Mouse (Mus musculus) intestine, postnatal 0 days (tissue): ENCODE data around the gene Dph5. TPM values are rescaled to one million over a fixed set of nuclear protein-coding genes. Genes with fewer than 3 reads are reported as not detected.

ENCODE experiments used
- ATAC-seq: fragments of 200-750 bp; cut with Nextera tagmentation; 2 replicates; pipeline ENCODE4 v1.8.0; 2017; ENCODE audit warnings: mild to moderate bottlenecking, moderate TSS enrichment, moderate library complexity
- H3K27ac ChIP-seq: fragments of 300-500 bp; sonication (generic); 2 replicates; pipeline ENCODE4 v1.5.1; 2014; ENCODE audit warnings: mild to moderate bottlenecking, low read depth, low read length, moderate library complexity
- H3K27me3 ChIP-seq: fragments of 300-500 bp; sonication (generic); replicated peaks from 2 replicates; pipeline ENCODE4 v1.6.1; 2014; ENCODE audit warnings: low read length, mixed read lengths; ENCODE audit not compliant: control insufficient read depth, insufficient read depth
- H3K36me3 ChIP-seq: fragments of 300-500 bp; sonication (generic); 2 replicates; pipeline ENCODE4 v1.6.1; 2014; ENCODE audit warnings: mild to moderate bottlenecking, moderate library complexity; ENCODE audit not compliant: control insufficient read depth, insufficient read depth
- H3K4me1 ChIP-seq: fragments of 300-500 bp; sonication (generic); replicated peaks from 2 replicates; pipeline ENCODE4 v1.6.1; 2014; ENCODE audit warnings: antibody characterized with exemption, low read length, mixed read lengths; ENCODE audit not compliant: control insufficient read depth, insufficient read depth
- H3K4me2 ChIP-seq: fragments of 300-500 bp; sonication (generic); replicated peaks from 2 replicates; pipeline ENCODE4 v1.6.1; 2014; ENCODE audit warnings: low read depth, mild to moderate bottlenecking, moderate library complexity
- H3K4me3 ChIP-seq: fragments of 300-500 bp; sonication (generic); 2 replicates; pipeline ENCODE4 v1.5.1; 2014; ENCODE audit warnings: low read depth, low read length
- H3K9ac ChIP-seq: fragments of 300-500 bp; sonication (generic); 2 replicates; pipeline ENCODE4 v1.6.1; 2014; ENCODE audit warnings: mild to moderate bottlenecking, low read depth, low read length
- H3K9me3 ChIP-seq: fragments of 300-500 bp; sonication (generic); 2 replicates; pipeline ENCODE4 v1.6.1; 2016; ENCODE audit warnings: mixed run types; ENCODE audit not compliant: control insufficient read depth
- CTCF ChIP-seq: sonication (generic); IDR thresholded peaks from 2 replicates; pipeline ENCODE4 v1.5.1; 2016; ENCODE audit warnings: low read depth, mild to moderate bottlenecking, control low read depth, antibody characterized with exemption, moderate library complexity
- WGBS: fragments of 180-500 bp; shearing (Covaris S2); extraction: QIAGEN DNeasy Blood & Tissue Kit; methylation state at CpG from one replicate; pipeline ENCODE4 v1.1.7; 2014; 5-methylcytosine and 5-hydroxymethylcytosine counted together
- polyA plus RNA-seq: library from polyadenylated mRNA; unstranded; fragments of >200 nt; fragmentation: Nextera tagmentation; extraction: Ambion mirVana; gene quantifications from 2 replicates; pipeline ENCODE4 v1.2.1, GENCODE M21; 2015

Gene Dph5
- 14.0 and 14.8 TPM in 2 replicates for polyA plus RNA-seq

DNA sequence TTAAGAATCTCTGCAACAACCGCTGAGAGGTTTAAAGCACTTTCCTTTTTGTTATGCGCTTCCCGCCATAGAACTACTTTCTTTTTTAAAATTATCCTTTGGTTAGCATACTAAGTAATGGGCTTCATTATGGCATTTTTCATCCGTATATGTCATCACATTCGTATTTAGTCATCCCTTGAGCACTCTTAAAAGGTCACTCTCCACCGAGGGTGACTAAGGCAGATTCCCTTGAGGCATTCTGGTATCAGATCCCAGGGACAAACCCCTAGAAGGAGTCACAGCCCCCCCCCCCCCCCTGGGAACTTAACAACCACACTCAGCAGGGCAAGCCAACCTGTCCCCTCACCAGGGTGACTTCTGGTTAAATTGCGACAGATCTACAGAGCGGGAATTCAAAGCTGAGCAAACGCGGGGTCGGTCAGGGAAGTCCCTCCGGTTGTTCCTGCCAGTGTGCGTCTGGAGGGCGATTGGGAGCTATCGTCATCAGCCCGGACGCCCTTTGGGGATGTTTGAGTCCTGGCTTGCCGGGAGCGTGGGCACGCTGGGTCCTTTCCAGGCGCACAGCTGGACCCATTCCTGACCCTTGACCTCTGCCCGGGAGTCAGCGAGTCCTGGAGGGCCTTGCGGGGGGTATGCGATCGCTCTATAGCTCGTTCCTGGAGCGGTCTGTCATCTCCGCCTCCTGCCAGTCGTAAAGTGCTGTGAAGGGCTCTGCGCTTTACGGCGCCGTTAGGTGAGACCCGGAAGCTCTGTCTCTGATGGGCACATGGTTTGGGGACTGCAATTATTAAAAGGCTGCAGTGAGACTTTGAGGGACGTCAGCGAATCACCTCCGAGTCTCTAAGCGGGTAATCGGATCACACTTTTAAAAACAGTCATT, at the start of gene Dph5:
Gene Dph5 (plus strand): TSS at position 411 of the 883 bp plus-strand sequence.
- Histone ChIP-seq H3K27ac (peak within 1 kb of the TSS; percentile 72), H3K4me2 (peak within 1 kb of the TSS; percentile 69), H3K4me1 (no peaks in the 10 kb centered on the region), H3K36me3 (no peaks in the 10 kb centered on the region), H3K9me3 (no peaks in the 10 kb centered on the region), H3K9ac (peak within 1 kb of the TSS; percentile 70), H3K4me3 (peak within 1 kb of the TSS; percentile 92), H3K27me3 (no peaks in the 10 kb centered on the region)
- TF ChIP-seq CTCF, result no peak
- ATAC-seq, result peak; percentile 98
- 0% methylated on average over 40 of the region's 40 CpGs for WGBS

DNA sequence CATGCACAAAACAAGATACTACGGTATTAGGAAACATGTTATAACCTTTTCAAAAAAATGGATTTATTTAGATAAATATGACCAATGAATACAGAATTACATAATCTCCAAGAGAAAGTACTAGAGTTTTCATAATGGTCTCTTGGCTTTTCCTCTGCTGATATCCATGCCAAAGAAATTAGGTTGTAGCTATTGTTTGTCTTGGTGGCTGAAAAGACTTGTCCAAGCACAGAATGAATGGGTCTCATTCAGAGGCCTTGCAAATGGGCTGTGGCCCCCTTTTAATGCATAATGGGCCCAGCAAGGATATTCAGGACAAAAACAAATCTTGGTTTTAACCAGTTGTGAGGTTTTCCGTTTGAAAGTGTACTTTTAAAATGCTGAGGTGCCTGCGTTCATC, 43.1 kb upstream of the Dph5 start:
- Histone ChIP-seq H3K36me3 (no peaks in the 10 kb centered on the region), H3K4me1 (no peaks in the 10 kb centered on the region), H3K9ac (no peak overlapping the region), H3K4me2 (no peak overlapping the region), H3K27me3 (no peaks in the 10 kb centered on the region), H3K9me3 (no peaks in the 10 kb centered on the region), H3K27ac (no peak overlapping the region), H3K4me3 (no peak overlapping the region)
- TF ChIP-seq CTCF, result no peak
- ATAC-seq, result no peak
- 86% methylated on average over 3 of the region's 3 CpGs for WGBS

DNA sequence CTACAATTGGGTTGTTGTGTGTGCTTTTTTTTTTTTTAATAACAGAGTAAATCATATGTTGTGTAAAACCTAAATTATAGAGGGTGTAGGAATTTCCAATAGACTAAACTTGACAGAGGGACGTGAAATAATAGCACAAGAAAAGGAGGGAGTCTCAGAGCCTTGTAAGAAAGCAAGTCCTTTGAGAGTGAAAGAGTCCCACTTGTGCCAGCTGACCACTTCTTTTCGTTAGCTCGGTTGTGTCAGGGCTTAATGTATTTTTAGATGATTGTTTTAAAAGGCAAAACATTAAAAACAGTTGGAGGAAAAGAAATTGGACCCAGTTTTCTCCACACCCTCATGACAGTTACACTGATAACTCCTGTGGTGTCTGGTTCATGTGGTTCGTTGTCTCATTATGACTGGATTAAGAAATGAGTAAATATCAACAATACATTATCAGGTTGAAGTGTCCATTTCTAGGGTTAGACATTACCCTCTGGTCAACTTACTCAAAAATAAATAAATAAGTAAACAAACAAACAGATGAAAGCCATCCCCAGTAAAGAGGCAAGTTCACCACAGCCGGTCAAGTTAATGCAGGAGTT, 42.5 kb upstream of the Dph5 start:
- H3K27me3 ChIP-seq, result no peaks in the 10 kb centered on the region
- whole genome bisulfite sequencing, result 84% methylated on average over 5 of the region's 5 CpGs
- H3K27ac ChIP-seq, result no peak overlapping the region
- no peak for ATAC-seq
- no peaks in the 10 kb centered on the region for H3K9me3 ChIP-seq
- H3K4me3 ChIP-seq, result no peak overlapping the region
- H3K36me3 ChIP-seq, result no peaks in the 10 kb centered on the region
- H3K4me2 ChIP-seq, result no peak overlapping the region
- no peak overlapping the region for H3K9ac ChIP-seq
- no peak for TF ChIP-seq CTCF
- H3K4me1 ChIP-seq, result no peaks in the 10 kb centered on the region

DNA sequence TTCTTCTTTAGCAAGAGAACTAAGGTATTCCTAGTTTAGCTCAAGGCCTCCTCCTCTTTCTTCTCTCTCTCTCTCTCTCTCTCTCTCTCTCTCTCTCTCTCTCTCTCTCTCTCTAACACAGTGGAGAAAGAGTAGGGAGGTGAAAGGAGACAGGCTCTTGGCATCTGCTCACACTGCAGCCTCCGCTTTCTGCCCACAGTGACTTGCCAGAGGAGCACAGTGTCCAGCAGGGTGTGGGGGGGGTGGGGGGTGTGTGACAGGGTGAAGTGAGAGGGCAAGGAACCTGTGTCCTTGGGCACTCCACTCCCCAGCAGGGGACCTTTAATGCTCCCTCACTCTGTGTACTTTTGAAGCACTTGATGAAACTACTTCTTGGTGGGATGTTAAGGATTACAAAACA, 41.9 kb upstream of the Dph5 start:
- H3K4me3 ChIP-seq, result no peak overlapping the region
- no peaks in the 10 kb centered on the region for H3K36me3 ChIP-seq
- no peak overlapping the region for H3K9ac ChIP-seq
- no peaks in the 10 kb centered on the region for H3K9me3 ChIP-seq
- H3K4me1 ChIP-seq, result no peaks in the 10 kb centered on the region
- no peak for ATAC-seq
- H3K4me2 ChIP-seq, result no peak overlapping the region
- WGBS, result 82% methylated on average over 1 of the region's 1 CpGs
- no peaks in the 10 kb centered on the region for H3K27me3 ChIP-seq
- no peak overlapping the region for H3K27ac ChIP-seq
- no peak for TF ChIP-seq CTCF

DNA sequence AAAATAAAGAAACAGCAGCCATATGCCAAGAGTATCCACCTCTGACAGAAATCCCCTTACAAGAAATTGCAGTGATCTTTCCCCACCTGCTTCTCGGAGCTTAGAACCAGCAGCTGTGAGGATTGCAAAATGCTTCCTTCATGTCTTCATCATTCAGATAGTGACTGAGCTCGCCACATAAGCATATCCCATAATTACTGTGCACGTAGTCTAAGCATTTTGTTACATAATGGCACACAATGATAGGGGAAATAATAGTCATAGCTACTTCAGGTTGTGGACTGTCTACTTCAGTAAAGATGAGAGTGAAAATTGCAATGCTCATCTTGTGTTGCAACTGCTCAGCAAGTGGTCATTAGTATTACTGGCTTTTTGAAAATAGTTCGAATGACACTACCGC, 41.5 kb upstream of the Dph5 start:
- 88% methylated on average over 5 of the region's 5 CpGs for WGBS
- Histone ChIP-seq H3K27me3 (no peaks in the 10 kb centered on the region), H3K9me3 (no peaks in the 10 kb centered on the region), H3K4me1 (no peaks in the 10 kb centered on the region), H3K4me3 (no peak overlapping the region), H3K4me2 (no peak overlapping the region), H3K36me3 (no peaks in the 10 kb centered on the region), H3K27ac (no peak overlapping the region), H3K9ac (no peak overlapping the region)
- ATAC-seq, result no peak
- no peak for TF ChIP-seq CTCF

DNA sequence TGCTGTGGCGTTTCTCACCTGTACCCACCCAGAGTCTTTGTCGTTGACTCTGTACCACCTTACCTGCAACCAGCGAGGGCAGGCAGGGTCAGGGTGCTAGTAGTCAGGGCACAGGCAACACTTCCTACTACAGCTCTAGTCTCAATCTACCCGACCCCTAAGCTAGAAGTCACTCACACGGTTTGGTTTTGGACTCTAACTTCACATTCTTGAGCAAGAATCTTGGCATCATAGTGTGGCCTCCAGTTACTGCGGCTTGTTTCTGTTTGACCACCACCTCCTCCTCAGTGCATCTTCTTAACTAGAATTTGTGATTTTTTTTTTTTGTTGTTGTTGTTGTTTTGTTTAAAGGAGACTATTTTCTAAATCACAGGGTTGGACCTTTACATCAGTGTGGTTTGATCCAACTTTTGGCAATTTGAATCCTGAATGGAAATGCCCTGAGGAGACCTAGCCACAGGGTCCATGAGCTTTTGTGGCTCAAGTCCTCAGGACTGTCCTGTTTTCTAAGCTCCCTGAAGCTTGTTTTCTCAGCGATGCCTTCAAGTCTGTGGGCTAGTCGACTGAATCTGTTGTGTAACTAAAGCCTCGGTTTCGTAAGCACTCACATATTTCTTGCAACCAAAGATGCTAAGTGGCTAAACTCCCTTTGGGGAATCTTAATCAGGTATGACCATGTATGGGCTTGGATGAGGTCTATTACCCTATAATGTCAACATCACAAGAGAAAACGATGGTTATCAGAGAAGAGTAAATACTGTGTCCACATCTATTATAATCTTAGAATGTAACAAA, 38.8 kb upstream of the Dph5 start:
- TF ChIP-seq CTCF, result no peak
- no peak for ATAC-seq
- H3K27ac ChIP-seq, result no peak overlapping the region
- H3K9me3 ChIP-seq, result no peaks in the 10 kb centered on the region
- H3K4me2 ChIP-seq, result no peak overlapping the region
- WGBS, result 76% methylated on average over 11 of the region's 11 CpGs
- H3K36me3 ChIP-seq, result no peaks in the 10 kb centered on the region
- H3K4me3 ChIP-seq, result no peak overlapping the region
- H3K4me1 ChIP-seq, result no peaks in the 10 kb centered on the region
- H3K27me3 ChIP-seq, result no peaks in the 10 kb centered on the region
- H3K9ac ChIP-seq, result no peak overlapping the region
